Mouse (Mus musculus) brain, embryonic 14.5 days (tissue): ENCODE measurements around the gene Krt83.

Source experiments
- CTCF ChIP-seq: fragments of 200-500 bp; IDR thresholded peaks from 2 replicates; pipeline ENCODE4 v1.5.1; 2012; ENCODE audit warnings: inconsistent platforms, mild to moderate bottlenecking, moderate library complexity, borderline replicate concordance; ENCODE audit not compliant: insufficient read depth, insufficient read length; ENCODE audit errors: extremely low read depth
- POLR2A ChIP-seq: fragments of 200-500 bp; IDR thresholded peaks from 2 replicates; pipeline ENCODE4 v1.6.1; 2012; ENCODE audit warnings: mild to moderate bottlenecking, inconsistent platforms, borderline replicate concordance; ENCODE audit not compliant: poor library complexity, insufficient read depth, insufficient read length, severe bottlenecking; ENCODE audit errors: extremely low read depth

- TF ChIP-seq CTCF (peak; percentile 42; the same call in 1 of the 2 replicates), POLR2A (no peak)
Observed at GRCm38 (mm10) chr15:101497181-101497580, 5.9 kb upstream of the Krt83 start.
